Mouse (Mus musculus) CD8-positive naive resting alpha-beta T cell, adult 2 months (primary cell): ENCODE measurements around the gene Ednrb.

Experiments
- DNase-seq, 2 experiments: peaks; one replicate each; pipeline ENCODE4 v3.0.0; 2022; ENCODE audit warnings: low read depth in 2 of 2, low spot score in 2 of 2

Ednrb gene

DNA sequence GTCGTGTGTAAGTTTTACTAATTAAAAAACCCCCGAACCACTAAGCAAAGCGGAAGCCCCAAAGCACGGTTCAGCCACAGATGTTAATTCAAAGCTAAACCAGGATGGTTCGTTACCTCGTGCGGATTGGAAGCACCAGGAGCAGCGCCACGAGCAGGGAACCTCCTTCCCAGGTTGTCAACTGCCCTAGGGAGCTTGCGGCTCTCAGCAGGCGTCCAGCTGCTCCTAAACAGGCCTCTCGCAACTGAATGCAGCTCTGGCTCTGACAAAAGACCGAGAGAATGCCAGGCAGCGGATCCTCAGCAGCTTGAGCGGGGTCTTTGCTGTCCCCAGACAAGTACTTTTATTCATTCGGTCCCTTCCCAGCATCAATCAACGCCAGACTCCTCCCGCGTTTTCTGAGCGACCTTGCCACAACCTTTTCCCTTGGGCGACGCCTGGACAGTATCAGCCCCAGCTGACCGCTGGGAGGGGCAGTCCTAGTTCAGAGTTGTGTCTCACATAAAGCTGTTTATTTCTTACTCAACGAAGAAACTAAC, at the start of gene Ednrb:
Gene Ednrb (minus strand): TSS at position 392 of the 539 bp plus-strand sequence.
- DNase-seq: no peak

DNA sequence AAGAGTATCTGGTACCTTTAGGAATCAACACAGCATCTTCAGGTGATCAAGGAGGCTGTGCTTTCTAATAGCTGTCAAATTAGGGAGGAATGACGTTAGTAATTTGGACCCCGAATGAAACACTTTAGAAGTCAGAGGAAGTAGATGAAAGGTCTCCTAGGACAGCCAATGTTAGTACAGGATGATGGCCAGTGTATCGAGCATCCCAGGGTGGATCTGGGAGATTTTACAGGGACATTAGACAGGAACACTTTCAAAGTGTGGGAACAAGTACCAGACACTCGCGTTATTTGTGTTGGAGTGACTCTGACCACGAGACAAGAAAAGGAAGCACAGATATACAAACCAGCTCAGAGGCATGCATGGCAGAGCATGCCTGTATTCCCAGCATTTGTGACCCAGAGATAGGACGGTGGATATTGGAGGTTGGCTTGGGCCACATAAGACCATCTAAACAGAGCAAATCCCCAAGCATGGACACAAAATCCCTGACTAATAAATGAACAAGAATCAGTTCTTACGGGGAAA, 48.3 kb upstream of the Ednrb start:
- DNase-seq: no peak

DNA sequence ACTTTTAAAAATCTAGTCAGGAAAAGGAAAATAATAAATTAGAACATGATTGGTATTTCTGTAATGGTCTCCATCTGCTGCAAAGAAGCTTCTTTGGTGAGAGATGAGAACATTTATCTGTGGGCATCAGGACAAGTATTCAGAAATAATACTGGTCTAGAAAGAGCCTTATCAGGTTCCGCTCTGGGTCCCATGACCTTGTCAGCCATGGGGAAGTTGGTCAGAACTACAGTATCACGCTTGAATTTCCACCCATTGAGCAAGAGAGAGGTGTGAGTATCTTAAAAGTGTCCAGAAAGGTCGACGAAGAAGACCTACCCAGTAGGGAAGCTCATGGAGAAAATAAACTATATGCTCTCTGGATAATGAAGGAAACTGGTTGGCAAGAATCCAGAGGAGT, 46.6 kb upstream of the Ednrb start:
- no peak for DNase-seq

DNA sequence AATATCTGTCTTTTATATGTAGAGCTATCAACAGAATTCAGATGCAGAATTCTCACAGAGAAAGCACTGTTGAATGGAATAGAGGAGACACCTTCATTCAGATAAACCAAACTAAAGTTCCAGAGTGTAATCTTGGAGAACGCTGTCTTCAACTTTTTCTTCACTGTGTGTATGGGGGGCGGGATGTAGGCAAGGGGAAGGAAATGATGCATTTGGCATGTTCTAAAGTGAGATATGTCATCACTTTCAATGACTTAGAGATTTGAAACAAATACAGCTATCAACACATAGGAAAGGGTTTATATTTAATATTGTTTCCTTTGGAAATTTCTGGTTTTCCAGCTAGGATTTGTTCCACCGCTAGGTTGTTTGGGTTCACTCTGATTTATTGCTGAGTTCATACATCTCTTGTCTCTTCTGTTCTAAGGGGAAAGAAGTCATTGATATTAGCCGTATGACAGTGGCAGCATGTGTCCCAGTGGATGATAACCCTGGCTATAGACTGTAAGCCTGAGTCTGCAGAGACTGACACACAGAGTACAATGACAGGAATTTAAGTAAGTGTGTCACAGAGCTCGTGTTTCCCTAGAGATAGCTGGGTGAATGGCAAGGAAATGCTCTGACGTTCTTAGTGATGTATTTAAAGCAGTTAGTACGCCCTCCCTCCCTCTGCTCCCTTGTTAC, 40.8 kb upstream of the Ednrb start:
- DNase-seq: no peak

DNA sequence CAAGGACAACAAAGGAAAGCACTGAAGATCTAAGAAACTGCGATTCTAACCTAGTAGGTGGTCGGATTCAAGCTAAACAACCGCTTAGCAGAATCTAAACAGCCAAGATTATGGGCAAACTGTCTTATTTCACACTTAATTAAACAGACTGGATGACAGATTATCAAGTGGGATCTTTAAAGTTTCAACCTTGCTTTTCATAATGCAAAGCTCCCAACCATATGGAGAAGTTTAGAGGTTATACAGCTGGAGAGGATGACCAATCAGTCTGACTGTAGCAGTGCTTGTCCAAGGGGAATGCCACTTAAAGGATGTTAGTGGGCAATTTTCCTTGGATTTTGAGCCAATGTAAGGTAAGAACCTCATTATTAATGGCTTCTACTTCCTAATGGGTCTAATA, 38.7 kb upstream of the Ednrb start:
- DNase-seq: no peak

DNA sequence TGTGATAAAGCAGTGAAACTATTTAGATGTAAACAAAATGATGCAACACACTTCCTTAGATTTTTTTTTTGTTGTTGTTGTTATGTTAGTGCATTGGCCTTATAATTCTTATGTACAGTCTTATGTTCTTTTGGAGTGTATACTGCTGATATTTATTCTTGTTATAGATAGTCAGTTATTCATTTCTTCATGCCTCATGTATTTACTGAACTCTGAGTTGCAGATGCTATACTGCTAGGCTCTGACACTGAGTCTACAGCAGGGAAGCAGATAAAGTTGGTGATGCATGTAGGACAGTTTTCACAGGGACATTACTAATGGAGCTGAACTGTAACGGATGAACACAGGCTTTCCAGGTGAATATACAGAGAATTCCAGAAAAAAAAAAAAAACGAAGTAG, 32.9 kb upstream of the Ednrb start:
- DNase-seq: no peak

DNA sequence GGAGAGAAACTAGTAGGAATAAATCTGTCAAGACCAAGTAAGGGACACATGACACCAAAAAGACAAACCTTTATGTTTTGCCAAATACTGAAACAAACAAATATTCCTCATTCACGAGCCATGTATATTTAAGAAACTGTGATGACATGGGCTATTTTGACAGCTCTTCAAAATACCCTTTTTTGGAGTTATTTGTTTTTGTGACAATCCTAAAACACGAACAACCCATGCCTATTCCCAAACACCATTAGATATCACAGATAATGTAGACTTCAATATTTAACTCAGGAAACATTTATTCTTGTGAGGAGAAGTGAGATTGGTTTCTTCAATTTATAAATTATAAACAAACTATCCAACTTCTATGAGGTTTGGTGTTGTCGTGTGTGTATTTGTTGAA, 32.4 kb upstream of the Ednrb start:
- no peak for DNase-seq

DNA sequence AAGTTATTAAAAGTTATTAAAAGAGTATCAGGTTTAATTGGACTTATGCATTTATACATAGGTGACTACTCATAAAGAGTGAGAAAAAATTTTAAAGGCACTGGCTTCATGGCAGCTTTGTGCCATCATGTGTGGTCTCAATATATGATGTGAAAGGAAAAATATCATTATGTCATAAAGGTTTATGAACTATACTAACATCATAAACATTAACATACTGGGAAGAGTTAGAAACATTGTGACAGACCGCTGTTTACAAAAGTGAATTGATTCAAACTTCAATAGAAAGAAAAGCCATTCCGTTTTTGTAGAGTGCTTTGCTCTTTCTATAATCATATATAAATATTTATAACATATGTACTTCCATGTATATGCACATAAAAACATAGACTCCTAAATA, 22.4 kb upstream of the Ednrb start:
- no peak for DNase-seq

DNA sequence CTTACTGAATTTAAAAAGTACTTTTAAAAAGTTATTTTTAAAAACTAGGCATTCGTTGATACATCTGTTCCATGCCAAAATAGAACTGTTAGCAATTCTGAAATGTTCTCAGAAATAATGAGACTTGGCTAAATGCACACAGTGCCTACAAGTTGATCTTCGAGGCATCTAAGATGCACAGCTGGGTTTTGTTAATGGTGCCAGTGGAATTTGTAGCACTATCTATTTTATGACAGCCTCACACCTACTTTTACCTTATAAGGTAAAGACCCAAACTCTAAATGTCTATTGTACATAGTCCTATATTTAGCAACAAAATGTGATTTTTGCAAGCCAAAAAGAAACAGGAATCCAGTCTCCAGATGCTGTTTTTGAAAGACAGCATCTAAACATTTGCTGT, 21.0 kb upstream of the Ednrb start:
- DNase-seq: no peak

DNA sequence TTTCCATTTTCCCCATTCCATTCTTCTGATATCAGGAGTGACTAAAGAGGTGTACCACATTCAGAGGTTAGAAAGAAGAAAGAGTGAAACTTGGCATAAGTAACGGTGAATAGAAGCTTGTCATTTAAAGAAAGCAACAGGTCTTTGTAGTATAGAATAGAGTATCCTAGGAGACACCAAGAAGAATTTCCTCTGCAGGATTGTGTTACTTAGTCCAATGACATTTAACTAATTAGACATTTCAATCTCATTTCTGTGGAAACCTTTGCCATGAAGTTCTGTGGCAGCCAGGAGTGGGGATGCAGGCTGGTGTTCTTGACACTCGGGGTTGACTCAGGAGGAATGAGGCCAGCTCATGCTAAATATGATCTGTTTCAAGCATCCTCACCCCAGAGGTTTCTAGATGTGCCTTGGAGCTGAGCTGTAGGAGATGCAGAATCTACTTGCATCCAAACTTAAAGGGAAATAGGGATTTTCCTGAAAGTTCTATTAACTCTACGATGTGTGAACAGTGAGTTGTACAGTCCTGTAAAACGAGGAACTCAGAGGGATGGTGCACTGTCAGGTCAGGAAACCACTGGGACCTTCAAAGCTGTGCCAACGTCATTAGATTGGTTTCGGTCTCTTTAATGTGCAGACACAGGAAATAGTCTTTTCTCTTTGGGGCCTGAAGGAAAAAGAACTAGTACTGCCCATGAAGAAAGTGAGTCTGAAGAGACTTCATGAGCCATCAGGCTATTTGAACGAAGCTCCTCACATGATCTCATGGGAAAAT, 6.1 kb upstream of the Ednrb start:
- DNase-seq: no peak

DNA sequence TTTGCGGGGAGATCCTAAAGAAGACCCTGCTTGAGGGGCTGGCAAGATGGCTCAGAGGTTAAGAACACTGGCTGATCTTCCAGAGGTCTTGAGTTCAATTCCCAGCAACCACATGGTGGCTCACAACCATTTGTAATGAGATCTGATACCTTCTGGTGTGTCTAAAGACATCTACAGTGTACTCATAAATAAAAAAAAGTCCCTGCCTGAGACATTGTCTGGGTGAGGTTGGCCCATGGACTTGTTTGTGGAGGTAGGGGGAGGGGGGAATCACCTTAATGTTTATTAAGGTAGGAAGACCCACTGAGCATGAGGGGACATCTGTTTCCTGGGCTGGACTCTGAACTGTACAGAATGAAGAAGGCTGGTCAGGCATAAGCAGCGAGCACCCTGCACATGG, 1.5 kb upstream of the Ednrb start:
- DNase-seq: no peak

DNA sequence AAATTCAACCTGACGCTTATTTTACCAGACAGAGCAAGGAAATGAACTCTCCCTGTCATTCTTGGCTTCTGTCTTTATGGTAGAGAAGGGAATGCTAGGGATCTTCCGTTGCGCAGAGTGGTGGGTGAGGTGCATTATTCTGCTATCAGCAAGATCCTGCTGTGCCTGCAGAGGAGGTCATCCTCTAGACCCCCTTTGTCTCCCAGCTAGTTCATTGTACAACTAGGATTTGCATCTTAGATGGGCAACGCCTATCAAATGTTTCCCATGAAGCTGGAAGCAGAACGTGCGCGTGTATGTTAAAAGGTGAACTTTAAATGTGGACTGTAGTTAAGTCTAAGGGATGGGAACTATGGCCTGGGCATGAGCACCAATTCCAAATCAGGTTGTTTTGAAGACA, 742 bp upstream of the Ednrb start:
- no peak for DNase-seq

DNA sequence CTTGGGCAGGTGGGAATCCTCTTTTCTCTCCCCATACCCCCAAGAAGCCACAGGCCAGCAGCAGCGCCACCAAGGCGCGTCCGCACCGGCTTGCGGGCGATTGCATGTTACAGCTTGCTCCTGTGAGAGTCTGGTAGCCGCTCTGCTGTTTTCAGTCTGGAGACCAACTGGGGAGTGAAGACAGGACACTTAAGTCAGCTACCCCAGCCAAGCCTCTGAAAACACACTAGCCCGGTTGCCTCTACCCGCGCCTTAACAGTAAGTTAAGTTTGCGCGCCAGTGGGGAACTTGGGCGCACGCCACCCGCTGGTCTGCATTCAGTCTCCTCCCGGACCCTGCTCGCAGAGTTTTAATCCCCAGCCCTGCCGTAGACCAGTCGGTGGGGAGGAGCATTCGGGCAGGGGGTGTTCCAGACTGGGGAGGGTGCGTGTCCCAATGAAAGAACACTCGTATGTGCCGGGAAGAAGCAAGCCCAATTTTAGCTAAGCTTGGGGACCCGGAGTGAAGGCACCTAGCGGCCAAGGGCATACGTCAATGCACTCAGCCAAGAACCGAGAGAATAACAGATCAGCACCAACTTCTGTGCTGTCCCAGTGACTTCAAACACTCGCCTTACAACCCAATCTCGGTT, 716 bp downstream of the Ednrb start:
- DNase-seq: no peak

DNA sequence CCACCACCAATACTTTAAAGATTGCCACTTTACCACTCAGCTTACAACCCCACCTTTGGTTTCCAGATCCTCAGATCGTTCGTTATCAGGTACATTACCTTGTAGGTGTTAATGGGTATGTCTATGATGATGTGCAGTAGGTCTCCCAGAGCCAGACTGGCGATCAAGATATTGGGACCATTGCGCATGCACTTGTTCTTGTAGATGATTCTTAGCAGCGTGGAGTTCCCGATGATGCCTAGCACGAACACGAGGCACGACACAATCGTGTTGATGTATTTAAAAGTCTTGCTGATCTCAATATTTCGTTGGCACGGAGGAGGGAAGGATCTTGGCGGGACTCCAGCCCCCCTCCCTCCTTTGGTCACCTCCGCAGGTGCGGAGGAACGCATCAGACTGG, 1.3 kb downstream of the Ednrb start:
- DNase-seq: no peak

DNA sequence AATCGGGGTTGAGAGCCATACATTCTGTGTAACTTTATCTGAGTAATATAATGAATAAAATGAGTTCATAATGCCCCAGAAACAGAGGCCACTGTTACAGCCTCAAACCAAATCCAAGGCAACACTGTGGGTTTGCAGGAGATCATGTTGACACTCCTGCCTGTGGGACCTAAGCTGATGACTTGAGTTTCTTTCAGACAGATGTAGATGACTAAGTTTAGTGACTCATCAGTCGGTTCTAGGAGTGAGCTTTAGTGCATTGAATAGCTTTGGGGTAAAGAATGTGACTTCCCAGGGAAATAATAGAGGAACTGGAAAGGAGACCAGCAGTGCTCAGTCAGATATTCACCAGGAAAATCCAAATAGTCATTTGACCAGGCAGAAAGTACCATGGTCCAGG, 3.8 kb downstream of the Ednrb start:
- DNase-seq: no peak

DNA sequence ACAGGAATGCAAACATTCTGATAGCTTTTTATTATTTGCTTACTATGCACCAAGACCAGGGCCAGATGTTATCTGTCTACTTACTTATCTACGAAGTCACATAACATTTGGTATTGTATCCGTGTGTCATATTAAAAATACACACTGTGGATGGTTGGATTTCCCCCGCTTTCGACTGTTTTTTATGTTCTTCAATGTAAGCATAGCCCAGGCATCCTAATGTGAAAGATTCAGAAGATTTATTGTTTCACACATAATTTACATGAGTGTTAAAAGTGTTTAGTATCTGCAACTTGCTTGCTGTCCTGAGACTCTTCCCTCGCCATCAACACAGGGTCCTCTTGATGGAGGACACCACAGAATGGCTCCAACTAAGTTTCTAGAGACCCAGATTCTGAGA, 5.3 kb downstream of the Ednrb start:
- no peak for DNase-seq

DNA sequence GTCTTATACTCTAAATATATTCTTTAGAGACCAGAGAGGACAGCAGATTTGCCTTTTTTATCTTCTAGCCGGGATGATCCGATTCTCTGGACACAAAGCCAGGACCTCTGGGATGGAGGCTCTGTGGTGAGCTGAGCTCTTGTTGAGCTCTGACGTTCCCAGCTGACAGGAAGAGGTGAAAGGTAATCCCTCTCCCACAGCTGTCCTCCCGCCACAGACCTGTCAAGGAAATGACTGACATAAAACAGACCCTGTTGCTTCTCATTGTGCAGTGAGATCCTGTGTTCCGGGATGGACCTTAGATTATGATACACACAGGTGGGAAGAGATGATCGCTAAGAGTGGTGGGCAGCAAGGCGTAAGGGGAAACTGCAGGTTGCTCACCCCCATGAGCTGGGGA, 9.6 kb downstream of the Ednrb start:
- no peak for DNase-seq

DNA sequence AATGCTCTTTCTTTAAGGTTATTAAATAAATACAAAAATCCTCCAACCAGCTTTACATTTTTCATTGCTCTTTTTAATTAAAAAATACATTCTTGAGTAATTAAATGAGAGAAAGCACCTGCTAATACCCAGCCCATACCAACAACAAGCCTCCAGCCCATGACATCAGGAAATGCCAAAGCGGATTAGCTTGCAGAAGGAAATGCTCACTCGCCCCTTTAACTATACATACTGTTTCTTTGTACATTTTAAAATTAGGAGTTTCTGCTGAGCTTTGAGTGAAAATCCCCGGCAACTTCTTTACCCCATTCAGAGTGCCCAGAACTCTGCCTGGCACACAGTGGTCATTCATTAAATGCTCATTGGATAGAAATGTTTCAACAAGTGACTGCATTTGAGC, 10.1 kb downstream of the Ednrb start:
- no peak for DNase-seq

DNA sequence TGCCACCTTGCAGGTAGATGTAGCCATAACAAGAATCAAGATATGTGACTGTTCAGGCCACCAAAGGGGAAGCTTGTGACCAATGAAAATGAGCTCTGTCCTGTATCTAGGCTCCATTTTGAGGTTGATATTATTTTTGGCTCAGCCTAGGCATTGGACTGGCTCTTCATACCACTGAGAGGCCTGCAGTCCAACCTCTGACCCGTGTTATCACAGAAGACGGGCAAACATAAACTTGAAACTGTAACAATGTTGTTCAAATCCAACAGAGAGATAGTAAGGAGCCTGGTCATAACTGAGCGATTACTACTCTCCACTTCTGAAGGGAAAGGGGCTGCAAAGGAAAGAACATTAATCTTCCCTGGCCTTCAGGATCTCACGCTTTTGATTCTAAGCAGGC, 11.7 kb downstream of the Ednrb start:
- no peak for DNase-seq

DNA sequence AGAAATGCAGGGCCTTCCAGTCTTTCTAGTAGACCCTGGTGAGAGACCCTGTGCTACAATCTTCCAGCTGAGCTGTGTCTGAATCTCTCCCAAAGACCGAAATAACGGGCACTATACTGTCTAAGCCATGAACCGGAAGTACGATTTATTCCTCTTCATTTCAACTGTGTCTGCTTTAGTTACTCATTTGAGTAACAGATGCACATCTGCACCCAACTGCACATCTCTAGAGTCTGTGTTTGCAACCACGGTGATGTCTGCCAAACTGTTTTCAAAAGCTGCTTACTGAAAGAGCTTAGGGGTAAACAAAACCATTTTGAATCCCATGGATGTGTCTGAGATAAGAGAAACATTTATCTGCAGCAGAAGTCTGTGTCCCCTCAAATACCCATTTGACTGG, 13.2 kb downstream of the Ednrb start:
- no peak for DNase-seq

DNA sequence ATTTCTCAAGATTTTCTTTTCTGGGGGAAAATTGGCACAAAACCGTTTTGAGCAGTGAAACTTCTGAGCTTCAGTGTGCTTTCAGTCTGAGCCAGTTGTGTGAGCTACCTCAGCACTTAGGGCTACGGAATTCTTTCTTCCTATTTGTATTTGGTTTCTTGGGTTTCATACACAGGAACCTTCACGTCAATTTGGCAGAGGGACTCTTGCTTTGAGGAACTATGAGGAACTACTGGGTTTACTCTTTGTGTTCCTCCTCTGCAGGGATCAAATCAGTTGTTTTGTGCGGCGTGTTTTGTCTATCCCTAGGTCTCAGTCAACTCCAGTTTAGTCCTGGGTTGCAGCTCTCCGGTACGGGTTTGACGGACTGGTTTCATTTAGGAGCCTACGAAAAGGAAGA, 17.9 kb downstream of the Ednrb start:
- DNase-seq: no peak

DNA sequence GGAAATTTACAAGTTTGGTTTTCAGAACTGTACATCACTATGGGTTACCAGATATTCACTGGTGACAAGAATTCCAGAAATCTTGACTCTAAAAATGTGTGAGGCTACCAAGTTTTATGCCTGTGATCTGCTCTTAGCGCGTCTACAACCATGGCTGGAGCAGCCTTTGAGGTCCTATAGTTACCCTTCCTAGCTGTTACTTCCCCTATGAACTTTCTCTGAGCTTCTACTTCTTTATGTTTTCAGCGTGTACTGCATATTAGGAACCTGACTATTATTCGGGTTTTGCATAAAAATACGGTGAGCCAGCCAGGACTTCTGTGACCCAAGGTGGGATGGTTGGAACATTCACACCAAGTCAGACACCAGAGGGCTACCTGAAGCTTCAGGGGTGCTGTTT, 18.3 kb downstream of the Ednrb start:
- no peak for DNase-seq
